Mouse (Mus musculus) heart, embryonic 14.5 days (tissue): ENCODE results near the gene Gm9837. TPM values are rescaled to one million over a fixed set of nuclear protein-coding genes. Genes with fewer than 3 reads are reported as not detected.

Experiments
- polyA plus RNA-seq: library from polyadenylated mRNA; unstranded; fragments of >200 nt; fragmentation: Nextera tagmentation; extraction: Ambion mirVana; gene quantifications from 2 replicates; pipeline ENCODE4 v1.2.1, GENCODE M21; 2014

The Gm9837 gene
- polyA plus RNA-seq, 1 experiment from 2014 or later = not detected

Other genes with a start within 250 kb of the Gm9837 start
- 66.8 and 74.0 TPM in 2 replicates for gene Hspa4, start 170.0 kb downstream of the Gm9837 start, polyA plus RNA-seq
- gene Zcchc10, start 145.8 kb downstream of the Gm9837 start, polyA plus RNA-seq = 15.8 and 17.5 TPM in 2 replicates
- gene Aff4, start 119.6 kb downstream of the Gm9837 start, polyA plus RNA-seq = 56.2 and 72.9 TPM in 2 replicates
- not detected in 2 replicates for gene Leap2, start 47.3 kb downstream of the Gm9837 start, polyA plus RNA-seq
- 1,378 and 1,424 TPM in 2 replicates for gene Uqcrq, start 39.6 kb downstream of the Gm9837 start, polyA plus RNA-seq
- gene Gdf9, start 39.5 kb downstream of the Gm9837 start, polyA plus RNA-seq = 1.4 and 1.7 TPM in 2 replicates
- gene Gm10447, start 13.4 kb downstream of the Gm9837 start, polyA plus RNA-seq = 0.16 TPM in 1 of 2 replicates, not detected in the other
- gene Shroom1, start 13.3 kb downstream of the Gm9837 start, polyA plus RNA-seq = 2.3 and 2.5 TPM in 2 replicates
- gene Gm9945, start 9.7 kb upstream of the Gm9837 start, polyA plus RNA-seq = not detected in 2 replicates
- gene Sowaha, start 9.8 kb upstream of the Gm9837 start, polyA plus RNA-seq = 0.18 and 0.26 TPM in 2 replicates
- gene Sept8, start 48.8 kb upstream of the Gm9837 start, polyA plus RNA-seq = 17.4 and 18.8 TPM in 2 replicates
- 38.0 and 38.3 TPM in 2 replicates for gene Kif3a, start 96.9 kb upstream of the Gm9837 start, polyA plus RNA-seq
- gene Il4, start 148.2 kb upstream of the Gm9837 start, polyA plus RNA-seq = 0.53 and 1.5 TPM in 2 replicates
- not detected in 2 replicates for gene Il13, start 164.2 kb upstream of the Gm9837 start, polyA plus RNA-seq
- 18.2 and 19.7 TPM in 2 replicates for gene Rad50, start 236.8 kb upstream of the Gm9837 start, polyA plus RNA-seq